Mouse (Mus musculus) monocyte, adult 2 months (primary cell): ENCODE measurements around the gene Asb10.
"Not testable (repeated sequence)": the region's sequence is repeated elsewhere in the genome, so short reads cannot be mapped to it uniquely, and the experiment has no call there.

Experiments used
- DNase-seq, 2 experiments: peaks; one replicate each; pipeline ENCODE4 v3.0.0; 2022; ENCODE audit warnings: low spot score in 2 of 2, low read depth in 1 of 2

Asb10 gene

DNA sequence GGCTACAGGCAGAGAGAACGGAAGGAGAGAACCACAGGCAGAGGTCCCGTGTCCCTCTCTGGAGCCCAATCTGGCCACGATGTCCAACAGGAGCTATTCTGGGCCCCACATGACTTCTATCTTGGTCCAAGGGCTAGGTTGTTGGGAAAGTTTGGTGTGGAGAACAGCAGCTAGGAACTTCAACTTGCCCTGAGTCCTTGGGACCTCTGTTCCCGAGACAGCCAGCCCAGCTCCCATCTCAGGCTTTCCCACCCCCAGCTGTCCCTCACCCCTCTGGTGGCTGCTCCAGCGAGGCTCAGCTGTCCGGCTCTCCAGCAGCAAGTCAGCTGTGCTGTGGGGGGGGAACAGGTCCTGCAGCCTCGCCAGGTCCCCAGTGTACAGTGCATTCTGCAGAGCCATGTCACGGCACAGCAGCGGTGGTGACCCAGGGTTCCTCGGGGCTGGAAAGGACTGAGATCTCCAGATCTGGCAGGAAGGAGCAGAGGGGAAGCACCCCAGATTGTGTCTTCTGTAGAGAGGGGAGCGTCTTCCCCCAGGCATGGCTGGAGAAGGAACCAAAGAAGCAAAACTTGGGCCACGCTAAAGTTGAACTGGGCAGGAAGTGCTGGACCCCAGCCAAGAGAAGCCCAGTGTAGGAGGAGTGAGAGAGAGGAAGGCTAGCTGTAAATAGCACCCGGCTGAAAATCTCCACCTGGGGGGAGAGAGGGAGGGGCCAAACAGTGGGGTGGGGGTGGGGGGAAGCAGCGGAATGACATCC, at the start of gene Asb10:
Gene Asb10 (minus strand): TSS at position 592 of the 757 bp plus-strand sequence.
- no peak for DNase-seq

DNA sequence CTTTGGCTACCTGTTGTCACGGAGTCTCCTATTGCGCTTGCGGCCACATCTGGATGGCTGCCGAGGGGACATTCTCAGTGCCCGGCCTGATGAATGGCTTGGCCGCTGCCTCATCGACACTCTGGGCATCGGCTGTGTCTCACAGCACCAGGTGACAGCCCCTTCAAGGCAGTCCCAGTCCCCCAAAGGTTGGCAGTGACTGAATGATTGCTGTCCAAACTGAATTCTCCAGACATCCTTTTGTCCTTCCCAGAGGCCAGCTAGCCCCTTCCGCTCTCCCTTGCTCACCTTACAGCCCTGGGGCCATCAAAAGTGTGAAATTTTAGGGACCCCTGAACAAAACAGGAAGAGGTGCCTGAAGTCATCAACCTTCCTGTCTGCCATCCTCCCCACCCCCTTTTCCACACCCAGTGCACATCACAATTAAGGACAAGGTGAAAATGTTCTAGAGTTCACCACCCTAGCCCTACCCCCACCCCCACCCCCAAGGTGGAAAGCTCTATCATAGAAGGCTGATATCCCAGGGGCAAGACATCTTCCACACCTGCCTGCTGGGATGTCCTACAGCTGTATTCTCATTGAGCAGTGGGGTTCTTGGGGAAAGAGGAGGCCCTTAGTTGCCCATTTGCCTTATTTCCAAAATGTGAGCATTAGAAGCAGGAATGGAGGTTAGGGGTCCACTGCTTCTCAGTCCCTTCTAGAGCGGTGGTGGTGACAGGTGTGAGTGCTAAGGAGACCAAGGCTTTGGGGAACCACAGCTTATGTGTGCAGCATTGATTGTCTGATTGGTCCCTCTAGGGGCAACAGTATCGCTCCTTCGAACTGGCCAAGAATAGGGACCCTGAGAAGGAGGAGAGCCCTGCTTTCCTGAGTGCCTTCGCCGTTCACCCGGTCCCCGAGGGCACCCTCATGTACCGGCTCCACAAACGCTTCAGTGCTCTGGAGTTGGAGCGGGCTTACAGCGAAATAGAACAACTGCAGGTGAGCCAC, 49.0 kb upstream of the Asb10 start:
- no peak for DNase-seq

DNA sequence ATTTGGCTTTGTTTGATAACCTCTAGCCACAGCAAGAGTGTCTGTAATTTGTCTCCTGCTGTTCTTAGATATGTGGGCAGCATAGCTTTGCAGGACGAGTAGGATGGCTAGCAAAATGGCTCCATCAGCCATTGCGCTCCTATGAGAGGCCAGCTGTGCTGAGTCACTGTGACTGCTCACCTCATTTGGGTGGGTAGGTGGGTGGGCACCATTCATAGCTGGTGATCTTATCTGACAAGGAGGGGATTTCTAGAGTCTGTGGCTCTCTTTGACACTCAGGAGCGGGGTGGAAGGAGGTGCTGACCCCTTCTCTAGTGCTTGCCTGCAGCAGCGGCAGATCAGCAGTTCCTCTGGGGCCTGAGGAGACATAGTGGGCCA, 46.4 kb upstream of the Asb10 start:
- DNase-seq = no peak

DNA sequence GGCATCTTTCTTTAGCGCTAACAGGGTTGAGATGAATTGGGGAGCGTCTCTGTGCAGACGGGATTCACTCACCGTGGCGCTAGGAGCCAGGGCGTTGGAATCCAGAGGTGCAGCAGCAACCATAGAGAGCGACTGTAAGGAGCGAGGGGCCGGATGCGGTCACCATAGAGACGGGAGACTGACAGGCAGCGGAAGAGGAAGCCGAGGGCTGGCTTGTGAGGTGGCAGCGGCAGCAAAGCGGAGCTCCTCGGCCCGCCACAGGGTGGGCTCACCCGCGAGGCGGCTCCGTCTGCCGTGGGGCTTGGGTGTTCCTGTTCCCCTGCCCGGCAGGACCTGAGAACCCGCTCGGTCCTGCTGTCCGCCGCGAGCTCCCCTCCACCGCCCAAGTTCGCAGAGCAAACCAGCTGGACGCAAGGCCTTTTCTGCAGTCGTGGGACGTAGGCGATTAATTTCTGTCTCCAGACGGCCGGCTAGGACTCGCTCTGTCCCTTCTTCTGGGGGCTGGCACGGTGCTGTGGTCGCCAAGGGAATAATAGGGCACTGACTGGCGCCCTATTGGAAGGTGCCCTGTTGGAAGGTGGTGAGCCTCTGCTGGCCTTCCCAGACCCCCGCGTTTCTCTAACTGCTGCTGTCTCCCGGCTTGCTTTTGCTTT, 45.9 kb upstream of the Asb10 start, which contains the start of gene Chpf2:
Gene Chpf2 (plus strand): TSS at position 195 of the 653 bp plus-strand sequence.
- peak in 1 of 2 experiments; percentile 53 for DNase-seq

DNA sequence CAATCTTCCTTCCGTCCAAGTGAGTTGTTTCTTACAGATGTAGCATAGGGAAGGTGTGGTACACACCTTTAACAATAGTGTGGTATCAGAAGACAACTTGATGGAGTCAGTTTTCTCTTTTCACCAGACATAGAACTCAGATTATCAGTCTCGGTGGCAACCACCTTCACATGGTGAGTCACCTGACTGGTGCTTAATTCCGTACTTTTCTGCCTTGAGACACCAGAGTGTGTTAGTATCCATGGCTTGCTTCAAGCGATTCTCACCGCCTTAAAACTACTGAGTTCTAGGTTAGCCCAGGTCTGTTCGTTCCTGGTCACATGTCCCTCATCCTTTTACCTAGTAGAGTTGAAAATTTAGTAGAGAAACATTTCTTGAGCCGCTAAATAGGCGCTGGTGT, 45.3 kb upstream of the Asb10 start:
- DNase-seq = no peak

DNA sequence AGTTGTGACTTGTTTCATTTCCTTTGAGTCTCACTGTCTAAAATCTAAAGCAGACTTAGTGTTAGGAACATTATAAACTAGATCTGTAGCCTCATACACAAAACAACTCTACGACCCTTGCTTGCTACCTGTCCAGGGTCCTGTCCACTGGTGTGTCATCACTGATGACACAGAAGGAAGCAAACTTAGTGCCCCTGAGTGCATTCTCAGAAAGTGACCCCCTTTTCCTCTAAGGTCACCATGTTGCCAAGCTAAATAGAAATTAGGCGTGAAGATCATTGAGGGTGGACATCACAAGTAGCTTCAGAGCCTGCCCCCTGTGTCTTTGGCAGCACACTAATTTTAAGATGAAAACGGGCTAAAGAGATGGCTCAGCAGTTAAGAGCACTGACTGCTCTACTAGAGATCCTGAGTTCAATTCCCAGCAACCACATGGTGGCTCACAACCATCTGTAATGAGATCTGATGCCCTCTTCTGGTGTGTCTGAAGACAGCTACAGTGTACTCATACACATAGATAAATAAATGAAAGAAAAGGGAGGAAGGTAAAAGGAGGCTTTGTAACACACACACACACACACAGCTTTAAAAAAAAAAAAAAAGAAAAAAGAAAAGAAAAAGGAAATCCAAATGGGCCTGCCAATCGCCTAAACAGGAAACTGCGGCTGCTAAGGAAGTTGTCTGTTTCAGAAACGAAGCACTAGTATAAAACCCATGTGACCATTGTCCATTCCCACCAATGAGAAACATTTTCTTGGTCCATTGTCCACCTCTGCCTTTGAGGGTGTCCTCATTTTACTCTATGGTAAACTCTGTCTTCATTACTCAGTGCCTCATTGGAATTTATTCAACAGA, 37.6 kb upstream of the Asb10 start:
- DNase-seq = no peak

DNA sequence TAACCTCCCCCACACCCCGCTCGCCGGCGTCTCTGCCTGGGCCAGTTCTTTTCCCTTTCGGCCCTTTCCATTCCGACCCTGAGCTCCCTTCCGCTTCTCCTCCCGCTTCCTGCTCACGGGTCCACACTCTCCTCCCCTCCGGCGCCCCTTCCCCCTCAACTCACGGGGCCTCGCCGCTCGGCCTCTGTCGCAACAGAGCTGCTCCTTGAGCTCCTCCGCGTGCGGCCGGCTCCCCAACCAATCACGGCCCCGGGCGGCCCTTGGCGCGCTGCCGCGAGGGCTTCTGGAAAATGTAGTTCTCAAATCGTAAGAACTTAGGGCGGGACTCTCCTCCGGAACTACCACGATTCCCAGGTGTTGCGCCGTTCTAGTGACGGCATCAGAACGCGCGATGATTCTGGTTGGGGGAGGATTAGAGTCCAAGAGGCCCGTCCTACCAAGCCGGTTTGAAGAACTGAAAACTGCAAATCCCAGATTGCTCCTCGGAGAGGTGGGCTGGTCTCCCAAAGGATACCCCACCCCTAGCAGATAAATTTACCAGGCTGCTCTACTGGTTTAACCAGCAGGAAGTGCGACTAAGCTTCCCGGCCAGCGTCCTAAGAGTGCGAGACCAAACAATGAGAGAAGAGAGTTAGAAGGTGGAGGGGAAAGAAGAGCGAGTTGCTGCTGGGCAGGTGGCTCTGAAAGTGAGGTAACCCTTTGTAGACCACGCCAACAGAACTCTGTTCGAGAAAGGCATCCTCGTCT, 36.6 kb upstream of the Asb10 start, which contains the start of gene Abcf2:
Gene Abcf2 (minus strand): TSS at position 285 of the 747 bp plus-strand sequence.
- DNase-seq = peak; percentile 99

DNA sequence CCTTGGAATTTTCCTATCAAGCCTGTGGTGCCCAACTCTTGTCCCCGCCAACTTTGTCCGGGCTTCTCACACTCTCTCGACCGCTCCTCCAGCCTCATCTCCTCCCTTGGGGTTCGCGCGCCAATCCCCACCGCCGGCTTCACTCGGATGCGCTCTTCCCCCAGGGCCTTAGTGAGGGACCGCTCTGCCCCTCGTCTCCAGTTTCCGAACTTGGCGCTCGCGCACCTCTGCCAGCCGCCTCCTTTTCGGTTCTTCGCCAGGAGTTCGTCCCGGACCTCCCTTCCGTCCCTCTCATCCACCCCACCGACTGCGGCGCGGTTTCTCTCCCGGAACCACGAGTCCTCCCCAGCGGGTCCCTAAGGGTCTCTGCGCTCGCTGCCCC, 36.0 kb upstream of the Asb10 start:
- no peak for DNase-seq

DNA sequence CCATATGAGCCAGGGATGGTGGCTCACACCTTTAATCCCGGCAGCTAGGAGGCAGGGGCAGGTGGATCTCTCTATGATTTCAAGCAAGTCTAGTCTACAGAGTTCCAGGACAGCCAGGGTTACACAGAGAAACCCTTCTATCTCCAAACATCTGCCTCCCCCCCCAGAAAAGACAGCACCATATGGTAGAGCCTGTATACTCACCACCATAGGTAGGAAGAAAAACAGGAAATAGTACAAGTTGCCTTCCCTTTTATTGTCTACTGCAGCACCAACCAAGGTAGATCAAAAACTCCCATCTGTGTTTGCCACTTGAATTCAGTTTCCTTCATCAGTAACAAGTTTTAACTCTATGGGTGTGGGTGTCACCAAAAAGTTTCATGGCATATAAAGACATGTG, 35.2 kb upstream of the Asb10 start:
- no peak for DNase-seq

DNA sequence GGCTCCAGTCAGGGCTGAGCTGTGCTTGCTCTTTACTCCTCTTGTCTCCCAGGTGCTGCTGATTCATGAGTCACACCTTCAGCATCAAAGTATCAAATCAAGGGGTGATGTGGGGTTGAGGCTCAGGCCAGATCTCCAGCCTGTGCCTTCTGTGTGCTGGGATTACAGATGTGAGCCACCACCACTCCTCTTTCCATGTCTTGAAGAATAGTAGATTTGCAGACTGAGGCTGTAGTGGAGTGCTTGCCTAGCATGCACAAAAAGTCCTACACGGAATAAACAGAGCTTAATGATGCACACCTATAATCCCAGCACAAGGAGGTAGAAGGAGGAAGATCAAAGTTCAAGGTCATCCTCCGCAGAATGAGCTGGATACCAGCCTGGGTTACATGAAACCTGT, 15.9 kb upstream of the Asb10 start, which contains the start of gene 4931409K22Rik:
Gene 4931409K22Rik (minus strand): TSS at position 101 of the 400 bp plus-strand sequence.
- DNase-seq = no peak

DNA sequence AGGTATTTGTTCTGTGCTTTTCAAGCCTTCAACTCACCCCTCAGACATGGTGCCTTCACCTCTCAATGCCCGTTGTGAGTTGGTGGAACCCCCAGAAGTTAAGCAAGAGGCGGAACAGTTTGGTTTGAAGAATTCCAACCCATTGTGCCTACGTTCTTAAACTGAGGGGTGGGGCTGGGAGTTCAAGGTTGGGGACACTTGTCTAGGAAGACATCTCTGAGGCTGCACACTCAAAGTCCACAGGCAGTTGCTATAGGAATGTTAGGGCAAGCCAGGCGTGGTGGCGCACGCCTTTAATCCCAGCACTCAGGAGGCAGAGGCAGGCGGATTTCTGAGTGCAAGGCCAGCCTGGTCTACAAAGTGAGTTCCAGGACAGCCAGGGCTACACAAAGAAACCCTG, 14.6 kb upstream of the Asb10 start:
- DNase-seq = not testable (repeated sequence)

DNA sequence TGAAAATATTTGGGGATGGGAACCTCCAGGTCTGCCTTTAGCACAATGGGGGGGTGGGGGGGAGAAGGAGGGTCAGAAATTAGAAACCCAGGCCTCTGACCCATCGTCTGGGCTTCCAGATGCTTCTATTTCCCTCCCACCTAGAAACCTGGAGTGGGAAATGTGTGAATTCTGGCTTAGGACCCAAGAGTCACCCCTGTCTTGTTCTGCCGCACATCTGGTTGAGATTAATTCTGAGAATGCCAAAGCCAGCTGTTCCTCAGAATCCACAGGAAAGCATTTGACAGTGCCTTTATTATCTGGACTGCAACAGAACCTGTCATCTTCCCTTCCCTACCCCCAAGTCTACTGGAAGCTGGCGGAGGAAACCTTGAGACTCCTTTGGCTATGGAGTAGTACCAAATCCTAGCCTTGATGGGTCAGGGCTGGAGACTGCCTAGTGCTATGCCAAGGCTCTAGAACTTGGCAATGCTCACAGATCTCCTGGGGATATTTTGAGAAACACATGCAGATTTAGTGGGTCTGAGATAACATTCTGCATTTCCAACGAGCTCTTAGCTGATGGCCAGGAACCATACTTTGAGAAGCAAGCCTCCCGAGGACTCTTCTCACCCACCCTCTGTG, 13.0 kb upstream of the Asb10 start:
- DNase-seq = no peak

DNA sequence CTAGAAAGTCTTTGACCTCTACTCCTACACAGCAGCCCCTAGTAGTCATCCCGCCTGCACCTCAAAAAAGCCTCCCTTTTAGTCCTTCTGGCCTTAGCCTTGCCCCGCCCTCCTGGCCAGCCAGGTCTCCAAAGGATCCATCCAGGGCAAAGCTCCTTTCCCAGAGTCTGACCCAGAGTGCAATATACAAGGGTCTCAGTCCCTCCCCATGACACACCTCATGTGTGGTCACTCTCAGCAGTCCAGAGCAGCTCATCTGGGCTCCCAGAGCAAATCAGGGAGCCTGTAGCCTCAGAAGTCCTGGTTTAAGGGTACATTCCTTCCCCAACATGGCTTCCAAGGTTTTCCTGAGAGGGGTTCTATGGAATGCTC, 10.5 kb upstream of the Asb10 start:
- no peak for DNase-seq

DNA sequence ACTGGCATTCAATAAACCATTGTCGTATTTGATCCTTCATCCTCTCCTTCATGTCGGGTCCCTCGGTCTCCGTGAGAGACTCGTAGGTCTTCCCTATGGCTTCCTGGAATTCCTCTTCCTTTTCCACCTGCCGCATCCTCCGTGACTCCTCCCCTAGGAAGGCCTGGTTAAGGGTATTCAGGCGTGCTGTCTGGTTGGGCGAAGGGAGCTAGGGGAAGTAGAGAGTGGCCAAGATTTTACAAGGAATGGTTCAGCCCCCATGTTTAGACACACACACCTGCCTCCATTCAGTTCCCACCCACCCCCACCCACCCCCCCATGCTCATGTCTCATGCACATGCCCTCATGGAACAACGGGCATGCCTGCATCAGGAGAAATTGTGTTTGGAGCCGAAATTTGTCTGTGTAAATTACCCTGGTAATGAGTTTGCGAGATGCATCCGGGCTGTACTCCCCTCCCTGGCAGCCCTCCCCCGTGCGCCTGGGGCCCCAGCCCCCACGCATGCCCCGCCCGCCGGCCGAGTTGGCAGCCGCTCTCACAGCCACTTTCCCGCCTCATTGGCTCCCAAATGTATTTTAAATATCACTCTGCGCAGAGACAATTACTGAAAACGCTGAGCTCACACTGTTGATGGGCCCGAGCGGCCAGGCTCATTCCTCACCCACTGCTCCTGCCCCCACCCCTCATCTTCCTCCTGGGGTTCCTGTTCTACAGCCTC, 10.0 kb upstream of the Asb10 start:
- no peak for DNase-seq

DNA sequence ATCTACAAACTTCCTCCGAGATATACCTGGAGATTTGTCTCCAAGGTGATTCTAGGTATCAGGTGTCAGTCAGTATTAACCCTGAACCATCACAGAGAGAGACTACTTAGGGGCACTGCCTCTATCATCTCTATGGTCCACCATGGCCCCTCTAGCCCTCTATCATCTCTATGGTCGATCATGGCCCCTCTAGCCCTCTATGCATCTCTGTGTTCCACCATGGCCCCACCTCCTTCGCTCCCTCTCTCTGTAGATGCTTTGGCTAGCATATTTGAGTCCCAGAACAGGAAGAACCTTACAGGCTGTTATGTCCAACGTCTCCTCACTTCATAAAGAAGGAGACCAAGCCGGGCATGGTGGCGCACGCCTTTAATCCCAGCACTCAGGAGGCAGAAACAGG, 1.9 kb upstream of the Asb10 start:
- DNase-seq = no peak

DNA sequence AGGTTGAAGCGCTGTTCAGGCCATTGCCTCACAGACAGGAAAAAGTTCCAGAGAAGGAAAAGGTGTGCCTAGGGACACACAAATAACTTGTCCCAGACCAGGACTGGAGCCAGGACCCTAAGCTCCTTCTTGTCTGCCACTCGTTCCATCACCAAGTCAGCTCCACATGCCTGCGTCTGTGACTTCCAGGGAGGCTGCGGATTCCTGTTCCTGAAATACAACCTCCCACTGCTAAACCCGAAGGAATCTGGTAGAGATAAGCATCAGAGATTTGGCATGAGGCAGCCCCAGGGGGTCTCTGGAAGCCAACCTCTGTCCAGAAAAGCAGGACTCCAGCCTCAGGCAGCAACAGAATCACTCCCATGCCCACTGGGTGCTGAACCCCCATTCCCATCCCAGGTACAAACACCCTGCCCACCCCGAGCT, 379 bp upstream of the Asb10 start:
- no peak for DNase-seq

DNA sequence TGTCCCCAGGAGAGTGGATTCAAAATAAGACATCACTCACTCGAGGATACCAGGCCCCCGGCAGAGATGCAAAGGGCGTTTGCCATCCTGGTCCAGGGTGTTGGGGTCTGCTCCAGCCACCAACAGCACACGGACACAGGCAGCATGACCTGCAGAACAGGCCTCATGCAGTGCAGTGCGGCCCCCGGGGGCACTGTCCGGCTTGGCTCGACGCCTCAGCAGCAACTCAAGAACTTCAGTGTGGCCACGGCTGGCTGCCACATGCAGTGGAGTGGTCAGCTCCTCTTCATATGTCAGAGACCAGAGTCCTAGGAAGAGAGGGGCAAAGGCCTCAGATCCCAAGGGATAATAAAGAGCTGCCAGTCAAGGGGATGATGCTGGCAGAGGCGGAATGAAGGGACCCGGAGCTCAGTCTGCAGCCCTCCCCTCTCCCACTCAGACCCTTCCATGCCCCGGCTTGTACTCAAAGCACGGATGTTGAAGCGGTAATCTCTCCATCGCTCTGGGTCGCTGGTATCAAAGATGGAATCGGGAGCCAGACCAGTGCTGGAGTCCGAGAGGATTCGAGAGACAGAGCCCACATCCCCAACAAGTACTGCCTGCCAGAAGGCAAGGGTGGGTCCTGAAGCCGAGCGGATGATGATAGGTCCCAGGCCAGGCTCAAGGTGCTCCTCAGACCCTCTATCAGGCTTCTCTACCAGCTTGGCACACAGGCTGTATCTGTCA, 1.0 kb downstream of the Asb10 start:
- no peak for DNase-seq

DNA sequence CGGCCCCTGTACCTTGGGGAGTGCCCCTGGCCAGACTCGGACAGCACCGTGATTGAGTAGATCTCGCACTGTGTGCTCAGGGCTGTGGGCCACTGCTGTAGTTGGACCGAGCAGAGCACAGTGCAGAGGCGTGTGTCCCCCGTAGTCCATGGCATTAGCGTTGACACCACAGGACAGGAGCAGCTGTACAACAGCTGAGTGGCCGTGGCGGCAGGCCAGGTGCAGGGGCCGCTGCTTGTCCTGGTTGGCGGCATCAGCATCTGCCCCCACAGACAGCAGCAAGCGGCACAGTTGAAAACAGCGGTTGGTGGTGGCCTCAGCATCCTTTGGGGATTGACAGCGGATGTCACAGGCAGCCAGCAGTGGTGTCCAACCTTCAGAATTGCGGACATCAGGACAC, 3.2 kb downstream of the Asb10 start:
- no peak for DNase-seq
